Mouse (Mus musculus): ENCODE results near the gene Taldo1. TPM values are rescaled to one million over a fixed set of nuclear protein-coding genes. Genes with fewer than 3 reads are reported as not detected.

Gene Taldo1
- polyA plus RNA-seq, 1 experiment, result 96.8 TPM

DNA sequence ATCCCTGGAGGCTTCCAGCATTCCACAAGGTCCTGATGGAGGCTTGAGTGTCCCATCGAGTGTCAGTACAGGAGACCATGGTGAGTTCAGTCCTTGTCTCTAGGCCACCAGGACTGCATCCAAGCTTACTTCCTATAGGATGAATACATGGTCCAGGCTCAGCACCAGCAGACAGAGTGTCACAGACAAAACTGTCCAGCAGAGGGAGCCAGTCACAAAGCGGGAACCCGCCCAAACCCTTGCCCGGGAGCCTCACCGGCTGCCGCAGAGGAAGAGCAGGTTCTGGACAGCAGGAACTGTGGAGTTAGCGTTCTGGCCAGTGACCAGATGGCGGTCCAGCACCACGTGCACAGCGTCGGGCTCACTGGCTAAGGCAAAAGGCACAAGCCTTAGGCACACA, 16.8 kb downstream of the Taldo1 start:
- TF ChIP-seq GATA1 (IDR thresholded peaks at IDR 0.05; ENCODE audit: low read length), result no peak

DNA sequence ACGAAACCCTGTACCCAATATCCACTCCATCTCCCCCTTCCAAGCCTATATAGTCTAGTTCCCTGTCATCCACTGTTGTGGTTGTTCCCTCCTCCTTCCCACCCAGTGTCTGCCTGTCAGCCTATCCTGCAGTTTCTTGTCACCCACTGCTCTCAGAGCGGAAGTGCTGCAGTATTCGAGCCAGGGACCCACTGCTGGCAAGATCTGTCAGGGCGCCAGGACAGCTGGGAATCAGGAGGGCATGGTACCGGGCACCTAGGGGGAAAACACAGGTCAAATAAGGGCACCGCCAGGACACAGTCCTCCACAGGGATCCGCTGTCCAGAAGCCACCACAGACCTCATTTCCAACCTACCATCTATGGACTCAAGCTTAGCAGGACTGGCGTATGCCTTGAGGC, 18.6 kb downstream of the Taldo1 start:
- no peak for TF ChIP-seq GATA1 (IDR thresholded peaks at IDR 0.05; ENCODE audit: low read length)

DNA sequence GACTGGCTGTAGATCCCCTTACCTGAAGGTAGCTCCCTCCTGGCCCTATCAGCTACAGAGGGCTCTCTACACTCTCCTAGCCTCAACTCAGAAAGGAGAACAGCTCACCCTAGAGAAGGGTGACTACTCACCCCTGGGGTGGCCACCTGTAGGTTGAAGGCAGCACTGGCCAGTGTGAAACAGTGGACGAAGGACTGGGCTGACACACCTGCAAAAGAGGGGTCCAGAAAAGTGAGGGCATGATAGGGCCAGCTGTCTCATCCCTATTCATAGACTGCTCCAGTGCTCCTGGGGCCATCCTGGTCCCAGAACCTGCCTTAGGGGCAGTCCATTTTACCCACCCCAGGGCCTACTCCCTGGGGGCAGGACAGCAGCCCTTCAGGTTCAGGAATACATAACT, 19.7 kb downstream of the Taldo1 start:
- no peak for TF ChIP-seq GATA1 (IDR thresholded peaks at IDR 0.05; ENCODE audit: low read length)

DNA sequence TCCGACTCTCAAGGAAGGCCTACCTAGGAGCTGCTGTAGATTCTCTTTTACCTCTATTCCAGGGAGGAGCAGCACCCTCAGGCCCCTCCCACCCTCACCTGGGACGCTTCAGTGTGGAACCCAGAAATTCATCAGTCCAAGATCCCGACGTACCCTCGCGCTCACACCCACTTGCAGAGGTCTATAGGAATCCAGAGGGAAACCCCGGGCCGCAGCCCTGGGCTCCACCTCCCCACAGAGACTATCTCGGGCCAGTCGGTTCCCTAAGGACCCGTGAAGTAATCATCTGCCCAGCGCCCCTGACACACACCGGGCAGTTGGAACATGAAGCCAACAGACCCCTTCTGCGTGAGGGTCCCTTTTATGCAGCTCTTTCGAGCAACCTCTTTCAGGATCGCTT, 21.3 kb downstream of the Taldo1 start:
- no peak for TF ChIP-seq GATA1 (IDR thresholded peaks at IDR 0.05; ENCODE audit: low read length)

DNA sequence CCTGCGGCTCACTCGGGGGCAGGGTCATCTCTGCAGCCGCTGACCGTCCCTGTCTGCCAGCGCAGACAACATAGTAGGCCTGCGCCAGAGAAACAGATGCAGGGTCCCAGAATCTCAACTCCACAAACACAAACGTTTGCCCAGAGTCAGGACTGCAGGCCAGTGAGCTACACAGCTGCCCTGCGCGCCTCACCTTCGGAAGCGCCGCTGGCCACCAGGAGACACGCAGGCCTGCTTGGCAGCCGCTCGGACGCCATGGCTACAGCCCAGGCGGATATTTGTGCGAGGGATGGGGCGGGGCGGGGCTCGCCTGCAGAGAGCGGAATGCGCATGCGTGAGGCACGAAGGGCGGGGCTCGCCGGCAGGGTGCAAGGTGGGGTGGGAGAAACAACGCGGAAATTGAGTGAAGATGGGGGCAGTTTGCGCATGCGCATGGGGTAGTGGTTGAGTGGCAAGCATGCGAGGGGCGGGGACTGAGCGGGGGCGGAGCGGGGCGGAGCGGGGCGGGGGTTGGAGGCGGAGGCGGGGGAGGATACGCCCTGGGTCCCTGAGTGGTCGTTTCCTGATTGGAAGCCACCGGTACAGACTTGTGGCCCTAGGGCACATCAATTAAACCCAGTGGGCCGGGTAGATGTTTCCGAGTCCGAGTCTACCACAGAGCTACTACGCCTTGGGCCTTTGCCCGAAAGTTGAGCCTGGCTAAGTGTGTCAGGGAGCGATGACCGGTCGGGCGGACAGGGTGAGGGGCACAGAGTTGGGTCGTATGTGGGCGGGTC, 22.0 kb downstream of the Taldo1 start, which contains the start of gene Gatd1:
Gatd1 (minus strand) TSS at position 328 of the 776 bp plus-strand sequence.
- TF ChIP-seq GATA1 (IDR thresholded peaks at IDR 0.05; ENCODE audit: low read length), result no peak

DNA sequence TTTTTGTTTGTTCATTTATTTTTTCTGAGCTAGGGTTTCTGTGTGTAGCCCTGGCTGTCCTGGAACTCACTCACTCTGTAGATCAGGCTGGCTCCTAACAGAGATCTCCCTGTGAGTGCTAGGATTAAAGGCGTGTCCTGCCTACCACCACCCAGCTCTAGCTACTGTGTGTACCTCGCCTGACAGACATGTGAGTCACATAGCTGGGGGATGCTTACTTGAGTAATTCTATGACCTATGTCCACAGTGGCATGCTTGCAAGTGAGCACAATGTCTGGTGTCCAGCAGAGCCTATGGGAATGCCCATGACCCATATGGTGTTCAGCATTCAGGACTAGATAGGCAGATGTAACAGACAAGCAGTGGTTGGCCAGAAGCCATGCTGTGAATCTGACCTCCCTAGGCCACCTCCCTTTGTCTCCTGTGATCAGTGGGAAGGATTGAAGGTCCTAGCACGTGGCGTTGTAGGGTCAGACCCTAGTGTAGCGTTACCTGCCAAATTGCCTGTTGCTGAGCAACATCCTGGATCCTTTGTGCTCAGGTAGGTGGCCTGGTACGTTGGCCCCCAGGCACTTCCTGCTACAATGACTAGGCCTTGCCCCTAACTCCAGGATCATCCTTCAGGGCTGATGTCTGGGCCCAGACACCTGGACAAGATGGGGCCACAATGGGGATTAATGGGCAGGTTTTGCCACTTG, 24.3 kb downstream of the Taldo1 start:
- TF ChIP-seq GATA1 (IDR thresholded peaks at IDR 0.05; ENCODE audit: low read length), result no peak

DNA sequence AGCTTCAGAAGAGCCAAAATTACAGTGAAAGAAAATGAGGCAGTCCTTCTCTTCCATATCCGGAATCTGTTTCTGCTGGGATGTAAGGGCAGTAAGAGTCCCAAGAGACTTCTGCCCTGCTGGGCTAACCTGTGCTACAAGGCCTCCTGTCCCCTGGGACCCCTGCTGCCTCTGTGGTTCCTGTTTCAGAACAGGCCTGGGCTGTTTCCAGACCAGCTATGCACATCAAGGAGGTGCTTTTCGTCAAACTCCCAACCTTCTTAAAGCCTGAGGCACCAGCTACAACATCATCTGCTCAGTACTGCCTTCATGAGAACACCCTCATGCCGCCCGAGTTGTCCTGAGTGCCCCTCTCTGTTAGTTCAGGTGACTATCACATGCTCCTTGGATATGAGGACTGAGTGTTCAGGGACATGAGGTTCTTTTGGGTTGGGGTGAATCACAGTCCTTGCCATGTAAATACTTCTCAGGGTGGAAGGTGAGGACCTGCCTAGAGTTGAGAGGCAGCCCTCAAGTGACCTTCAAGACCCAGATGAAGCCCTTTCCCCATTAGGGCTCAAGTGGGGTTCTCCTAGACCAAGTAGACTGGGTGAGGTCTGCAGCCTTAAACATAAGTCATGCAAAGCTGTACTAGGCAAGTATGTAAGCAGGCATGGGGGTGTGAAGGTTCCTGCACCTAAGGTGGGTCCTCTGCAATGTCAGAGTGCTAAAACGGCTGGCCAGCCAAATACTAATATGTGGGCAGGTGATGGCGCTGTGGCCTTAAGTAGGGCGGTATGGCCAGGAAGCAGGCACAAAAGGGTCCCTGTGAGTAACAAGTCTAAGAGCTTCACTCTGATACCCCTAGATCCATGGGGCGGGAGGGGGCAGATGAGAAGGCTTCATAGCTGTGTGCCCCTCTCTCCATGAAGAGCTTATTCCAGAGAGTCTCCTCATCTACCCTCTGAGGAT, 26.0 kb downstream of the Taldo1 start:
- no peak for TF ChIP-seq GATA1 (IDR thresholded peaks at IDR 0.05; ENCODE audit: low read length)

DNA sequence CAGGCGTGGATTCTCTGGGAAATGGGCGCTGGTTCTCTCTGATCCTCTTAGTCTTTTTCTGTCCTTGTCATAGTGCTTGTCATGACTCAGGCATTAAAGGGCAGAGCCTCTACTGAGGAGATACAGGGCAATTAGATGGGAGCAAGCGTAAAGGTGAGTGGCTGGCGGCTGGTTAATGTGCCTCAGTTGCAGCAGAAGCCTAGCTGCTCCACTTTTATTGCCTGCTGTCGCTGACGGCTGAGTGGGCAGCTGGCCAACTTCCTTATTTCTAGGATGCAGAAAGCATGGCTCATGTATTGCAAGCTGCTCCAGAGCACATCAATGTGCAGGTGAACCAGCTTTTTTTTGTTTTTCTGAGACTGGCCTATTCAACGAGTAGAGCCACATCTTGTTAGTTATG, 27.0 kb downstream of the Taldo1 start:
- TF ChIP-seq GATA1 (IDR thresholded peaks at IDR 0.05; ENCODE audit: low read length), result no peak

DNA sequence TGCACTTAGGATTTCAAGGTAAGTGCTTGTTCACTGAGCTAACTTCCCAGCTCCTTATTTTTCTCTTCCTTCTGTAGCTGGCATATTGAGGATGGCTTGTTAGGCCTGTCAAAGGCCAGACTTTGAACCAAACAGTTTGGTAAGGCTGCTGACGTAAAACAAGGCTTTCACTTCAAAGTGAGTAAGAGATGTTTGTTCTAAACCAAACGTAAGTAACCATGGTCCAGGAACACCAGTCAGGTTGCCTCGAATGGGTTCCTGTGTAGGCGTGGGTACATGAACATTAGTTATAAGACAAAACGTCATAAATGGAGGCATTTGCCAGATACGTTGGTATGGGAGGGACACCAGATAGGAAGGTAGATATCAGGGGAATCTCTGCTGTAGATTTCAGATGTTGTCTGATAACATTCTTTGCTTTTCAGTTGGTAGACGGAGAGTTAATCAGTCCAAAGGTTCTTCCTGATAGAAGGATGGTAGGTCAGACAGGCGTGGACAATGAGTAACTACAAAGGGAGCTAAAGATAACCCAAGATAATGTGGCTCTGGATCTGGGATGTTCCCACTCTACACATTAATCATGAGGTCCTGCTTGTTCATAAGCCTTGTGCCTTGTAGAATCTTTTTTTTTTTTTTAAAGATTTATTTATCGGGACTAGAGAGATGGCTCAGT, 28.2 kb downstream of the Taldo1 start:
- TF ChIP-seq GATA1 (IDR thresholded peaks at IDR 0.05; ENCODE audit: low read length), result no peak

DNA sequence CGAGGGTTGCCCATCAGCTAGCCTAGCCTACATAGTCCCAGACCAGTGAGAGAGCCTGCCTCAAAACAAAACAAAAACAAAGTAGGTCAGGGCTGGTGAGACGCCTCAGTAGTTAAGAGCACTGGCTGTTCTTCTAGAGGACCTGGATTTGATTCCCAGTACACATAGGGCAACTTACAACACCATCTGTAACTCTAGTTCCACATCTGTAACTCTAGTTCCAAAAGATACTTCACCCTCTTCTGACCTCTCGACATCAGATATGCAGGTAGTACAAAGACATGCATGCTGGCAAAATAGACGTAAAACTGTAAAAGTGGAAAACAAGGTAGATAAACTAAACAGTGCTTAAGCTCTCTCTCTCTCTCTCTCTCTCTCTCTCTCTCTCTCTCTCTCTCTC, 31.8 kb downstream of the Taldo1 start:
- TF ChIP-seq GATA1 (IDR thresholded peaks at IDR 0.05; ENCODE audit: low read length), result no peak

DNA sequence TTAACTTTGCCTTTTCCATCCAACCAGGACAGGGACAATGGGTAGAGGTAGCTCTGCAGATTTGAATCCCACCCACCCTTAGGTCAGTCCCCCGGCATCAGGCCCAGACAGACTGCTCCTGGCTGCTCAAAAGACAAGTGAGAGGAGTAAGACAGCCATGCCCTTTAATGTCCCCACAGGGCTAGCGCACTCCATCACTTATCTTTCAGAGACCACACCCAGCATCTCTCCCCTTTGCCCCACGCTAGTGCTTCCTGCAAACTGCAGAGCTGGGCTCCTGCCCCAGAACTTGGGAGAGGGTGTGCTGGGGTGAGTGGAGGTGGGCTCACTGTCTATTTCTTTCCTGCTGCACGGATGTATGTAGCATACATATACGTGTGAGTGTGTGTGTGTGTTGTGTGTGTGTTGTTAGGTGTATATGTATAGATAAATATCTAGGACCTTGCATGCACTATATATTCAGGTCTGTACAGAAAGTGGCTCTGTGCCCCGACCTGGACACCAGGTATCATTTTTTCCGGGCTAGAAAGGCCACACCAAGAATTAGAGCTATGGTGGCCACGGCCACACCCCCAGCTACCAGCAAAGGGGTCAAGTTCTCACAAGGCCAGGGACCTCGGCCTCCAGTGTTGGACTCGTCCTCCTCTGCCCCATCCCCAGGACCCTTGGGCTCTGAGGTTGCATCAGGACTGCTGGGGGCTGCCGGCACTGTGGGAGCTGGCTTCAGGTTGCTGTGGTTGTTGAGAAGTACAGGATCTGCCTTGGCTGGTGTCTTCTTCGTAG, 35.1 kb downstream of the Taldo1 start:
- no peak for TF ChIP-seq GATA1 (IDR thresholded peaks at IDR 0.05; ENCODE audit: low read length)

DNA sequence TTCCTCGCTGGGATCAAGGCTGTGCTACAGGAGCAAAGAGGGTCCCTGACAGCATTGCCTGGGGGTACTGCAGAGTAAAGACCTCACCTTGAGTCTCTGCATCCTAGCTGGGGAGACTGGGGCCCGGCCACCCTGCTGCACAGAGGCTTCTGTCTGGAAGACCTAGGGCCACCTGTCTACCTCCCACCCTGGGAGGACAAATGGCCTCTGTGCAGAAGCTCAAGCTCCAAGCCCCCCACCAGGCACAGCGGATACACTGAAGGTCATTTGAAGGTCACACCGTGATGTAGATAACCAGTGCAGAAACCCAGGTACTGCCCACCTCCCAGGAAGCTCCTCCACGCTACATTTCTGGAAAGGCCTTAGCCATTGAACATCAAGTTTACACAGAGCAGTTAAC, 36.7 kb downstream of the Taldo1 start:
- no peak for TF ChIP-seq GATA1 (IDR thresholded peaks at IDR 0.05; ENCODE audit: low read length)

DNA sequence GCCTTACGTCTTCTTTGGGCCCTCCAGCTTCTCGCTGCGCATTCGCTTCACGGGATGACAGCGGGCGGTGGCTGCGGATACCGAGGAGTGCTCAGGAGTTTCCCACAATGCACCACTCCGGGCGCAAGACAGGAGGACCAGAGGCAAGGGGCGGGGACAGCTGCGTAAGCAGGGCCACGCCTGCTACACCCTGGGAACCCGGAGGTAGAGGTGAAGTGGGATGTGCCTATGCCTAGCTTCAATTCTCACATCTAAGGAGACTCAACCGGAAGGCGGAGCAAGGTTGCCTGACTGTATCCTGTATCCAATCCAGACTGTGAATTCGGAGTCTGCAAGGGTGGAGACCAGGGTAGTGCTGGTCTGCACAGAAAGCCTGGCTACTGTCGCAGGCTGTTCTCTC, 37.3 kb downstream of the Taldo1 start, which contains the start of gene Cend1:
Cend1 (minus strand) TSS at position 182 of the 400 bp plus-strand sequence.
- no peak for TF ChIP-seq GATA1 (IDR thresholded peaks at IDR 0.05; ENCODE audit: low read length)

DNA sequence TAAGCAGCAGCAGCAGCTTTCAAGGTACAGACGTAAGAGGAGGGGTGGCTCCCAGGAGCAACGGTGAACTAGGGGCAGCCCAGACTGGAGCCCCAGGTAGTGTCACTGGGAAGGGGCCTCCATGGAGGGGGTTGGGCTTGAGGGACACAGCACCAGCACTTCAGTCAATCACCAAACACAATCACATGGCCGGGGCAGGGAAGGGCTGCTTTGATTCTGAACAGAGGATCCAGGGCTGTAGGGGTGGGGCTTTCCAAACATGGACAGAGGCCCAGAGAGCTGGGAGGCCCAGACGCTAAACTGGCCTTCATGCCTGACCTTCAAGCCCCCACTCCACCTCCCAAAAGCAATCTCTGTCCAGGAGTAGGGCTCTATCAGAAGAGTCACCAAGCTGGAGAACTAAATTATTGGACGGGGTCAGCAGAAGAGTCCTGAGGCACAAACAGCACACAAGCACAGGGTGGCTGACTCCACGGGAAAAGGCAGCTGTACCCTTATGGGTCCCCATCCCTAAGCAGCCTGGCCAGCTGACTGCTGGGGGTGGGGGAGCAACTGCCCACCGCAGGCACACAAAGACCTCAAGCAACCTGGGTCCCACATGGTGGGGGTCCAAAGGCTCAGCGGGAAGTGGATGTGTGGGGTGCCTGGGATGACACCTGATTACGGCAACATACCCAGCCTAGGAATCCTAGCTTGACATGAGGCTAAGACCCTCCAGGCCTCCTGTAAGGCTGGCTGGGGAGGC, 38.0 kb downstream of the Taldo1 start:
- no peak for TF ChIP-seq GATA1 (IDR thresholded peaks at IDR 0.05; ENCODE audit: low read length)
